Mouse (Mus musculus) liver, postnatal 0 days (tissue): Measurements from ENCODE around the gene Wwox.

Experiments
- CTCF ChIP-seq: sonication (generic); IDR thresholded peaks from 2 replicates; pipeline ENCODE4 v1.5.1; 2016; ENCODE audit warnings: antibody characterized with exemption, low read depth
- EP300 ChIP-seq: IDR thresholded peaks from 2 replicates; pipeline ENCODE4 v1.6.1; 2016; ENCODE audit warnings: antibody characterized with exemption, low read depth, mild to moderate bottlenecking

- TF ChIP-seq CTCF = no peak
- TF ChIP-seq EP300 = no peak
Observed at GRCm38 (mm10) chr8:114650789-114651188, 211.3 kb downstream of the Wwox start.
